Mouse (Mus musculus) forebrain, embryonic 14.5 days (tissue): ENCODE measurements at regions not wholly inside any gene's neighbourhood (a gene's known extent, or its start where the extent isn't known, plus 50 kb on each side); places are given as distances from the start of the nearest gene placed in this dataset.
A peak's percentile ranks its signal among the peaks of the same experiment; 100 is the strongest.
"Not testable (repeated sequence)": the region's sequence is repeated elsewhere in the genome, so short reads cannot be mapped to it uniquely, and the experiment has no call there.

Source experiments
- ATAC-seq: fragments of 200-750 bp; cut with Nextera tagmentation; 2 replicates; pipeline ENCODE4 v1.8.0; 2017; ENCODE audit warnings: mild to moderate bottlenecking, moderate library complexity
- DNase-seq: peaks from one replicate; pipeline ENCODE4 v3.0.0-alpha.2; 2015; ENCODE audit warnings: low spot score
- H3K27ac ChIP-seq: fragments of 300-500 bp; sonication (generic); 2 replicates; pipeline ENCODE4 v1.5.1; 2014; ENCODE audit warnings: low read depth, mild to moderate bottlenecking, control low read depth, low read length, moderate library complexity
- H3K27me3 ChIP-seq: fragments of 300-500 bp; sonication (generic); replicated peaks from 2 replicates; pipeline ENCODE4 v1.6.1; 2014; ENCODE audit warnings: low read length, control low read depth, mixed read lengths; ENCODE audit not compliant: control insufficient read depth, insufficient read depth
- H3K36me3 ChIP-seq: fragments of 300-500 bp; sonication (generic); 2 replicates; pipeline ENCODE4 v1.6.1; 2014; ENCODE audit warnings: low read length, control low read depth; ENCODE audit not compliant: control insufficient read depth, insufficient read depth
- H3K4me1 ChIP-seq: fragments of 300-500 bp; sonication (generic); 2 replicates; pipeline ENCODE4 v1.6.1; 2014; ENCODE audit warnings: antibody characterized with exemption, low read length, control low read depth; ENCODE audit not compliant: control insufficient read depth, insufficient read depth
- H3K4me2 ChIP-seq: fragments of 300-500 bp; sonication (generic); 2 replicates; pipeline ENCODE4 v1.6.1; 2014; ENCODE audit warnings: mild to moderate bottlenecking, control low read depth, low read length
- H3K4me3 ChIP-seq: fragments of 300-500 bp; sonication (generic); 2 replicates; pipeline ENCODE4 v1.5.1; 2014; ENCODE audit warnings: low read depth, low read length, control low read depth
- H3K9ac ChIP-seq: fragments of 300-500 bp; sonication (generic); 2 replicates; pipeline ENCODE4 v1.6.1; 2014; ENCODE audit warnings: mild to moderate bottlenecking, low read length, control low read depth, moderate library complexity
- H3K9me3 ChIP-seq: fragments of 300-500 bp; sonication (generic); replicated peaks from 2 replicates; pipeline ENCODE4 v1.6.1; 2016; ENCODE audit warnings: low read length, control low read depth, mixed read lengths; ENCODE audit not compliant: control insufficient read depth
- WGBS: fragments of 180-500 bp; shearing (Covaris S2); extraction: QIAGEN DNeasy Blood & Tissue Kit; methylation state at CpG from one replicate; pipeline ENCODE4 v1.1.7; 2014; 5-methylcytosine and 5-hydroxymethylcytosine counted together

DNA sequence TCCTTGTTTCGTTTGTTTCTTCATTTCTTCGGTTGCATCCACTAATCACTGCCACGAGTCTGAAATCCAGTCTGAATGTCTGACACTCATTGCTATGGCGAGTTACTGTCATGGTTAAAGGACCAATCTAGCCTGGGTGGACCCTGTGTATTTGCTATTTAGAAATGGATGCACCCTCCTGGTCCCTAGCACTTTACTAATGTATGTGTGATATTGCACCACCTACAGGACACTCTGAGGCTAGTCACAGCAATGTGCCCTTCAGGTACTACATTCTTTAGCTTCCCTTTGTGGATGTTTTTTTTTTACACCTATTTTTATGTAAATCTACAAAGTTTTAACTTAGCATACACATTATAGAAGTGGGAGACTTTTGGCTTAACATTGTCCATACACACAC lies 87.5 kb upstream of the Stxbp6 start:
- peak; percentile 26 for DNase-seq
- WGBS: 72% methylated on average over 4 of the region's 4 CpGs
- no peak overlapping the region for H3K4me2 ChIP-seq

DNA sequence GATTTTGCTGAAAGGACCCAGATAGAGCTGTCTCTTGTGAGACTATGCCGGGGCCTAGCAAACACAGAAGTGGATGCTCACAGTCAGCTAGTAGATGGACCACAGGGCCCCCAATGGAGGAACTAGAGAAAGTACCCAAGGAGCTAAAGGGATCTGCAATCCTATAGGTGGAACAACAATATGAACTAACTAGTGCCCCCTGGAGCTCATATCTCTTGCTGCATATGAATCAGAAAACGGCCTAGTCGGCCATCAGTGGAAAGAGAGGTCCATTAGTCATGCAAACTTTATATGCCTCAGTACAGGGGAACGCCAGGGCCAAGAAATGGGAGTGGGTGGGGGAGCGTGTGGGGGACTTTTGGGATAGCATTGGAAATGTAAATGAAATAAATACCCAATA lies 87.1 kb upstream of the Stxbp6 start:
- not testable (repeated sequence) for H3K27me3 ChIP-seq, H3K4me1 ChIP-seq, DNase-seq, H3K4me3 ChIP-seq, H3K9ac ChIP-seq, H3K4me2 ChIP-seq, H3K9me3 ChIP-seq, H3K27ac ChIP-seq, ATAC-seq, H3K36me3 ChIP-seq
- WGBS: 91% methylated on average over 5 of the region's 5 CpGs

More for the DNA sequence above, 87.5 kb upstream of the Stxbp6 start:
- H3K36me3 ChIP-seq: no peaks in the 10 kb centered on the region
- H3K9ac ChIP-seq: no peak overlapping the region
- H3K9me3 ChIP-seq: no peaks in the 10 kb centered on the region
- 0 out of 2 replicates have a peak, but pooled peaks have one; percentile 40 for ATAC-seq
- no peak overlapping the region for H3K4me3 ChIP-seq
- H3K4me1 ChIP-seq: no peaks in the 10 kb centered on the region
- no peak overlapping the region for H3K27ac ChIP-seq
- H3K27me3 ChIP-seq: no peaks in the 10 kb centered on the region

GRCm38 (mm10) chr12:45158986-45159385 lies 84.5 kb upstream of the Stxbp6 start:
- no peak for ATAC-seq
- whole genome bisulfite sequencing: 54% methylated on average over 3 of the region's 3 CpGs
- Histone ChIP-seq H3K36me3 (no peaks in the 10 kb centered on the region), H3K9ac (no peak overlapping the region), H3K4me1 (no peaks in the 10 kb centered on the region), H3K4me3 (no peak overlapping the region), H3K9me3 (no peaks in the 10 kb centered on the region), H3K27me3 (no peaks in the 10 kb centered on the region), H3K4me2 (no peak overlapping the region), H3K27ac (no peak overlapping the region)
- no peak for DNase-seq

- Histone ChIP-seq H3K36me3 (no peaks in the 10 kb centered on the region), H3K4me2 (no peak overlapping the region), H3K4me1 (no peaks in the 10 kb centered on the region), H3K27ac (no peak overlapping the region), H3K27me3 (no peaks in the 10 kb centered on the region), H3K9me3 (no peaks in the 10 kb centered on the region), H3K9ac (no peak overlapping the region), H3K4me3 (no peak overlapping the region)
- ATAC-seq: no peak
- DNase-seq: peak; percentile 13
- WGBS: 33% methylated on average over 7 of the region's 7 CpGs
These were observed 63.0 kb upstream of the Stxbp6 start for GRCm38 (mm10) chr12:45137438-45138018.

DNA sequence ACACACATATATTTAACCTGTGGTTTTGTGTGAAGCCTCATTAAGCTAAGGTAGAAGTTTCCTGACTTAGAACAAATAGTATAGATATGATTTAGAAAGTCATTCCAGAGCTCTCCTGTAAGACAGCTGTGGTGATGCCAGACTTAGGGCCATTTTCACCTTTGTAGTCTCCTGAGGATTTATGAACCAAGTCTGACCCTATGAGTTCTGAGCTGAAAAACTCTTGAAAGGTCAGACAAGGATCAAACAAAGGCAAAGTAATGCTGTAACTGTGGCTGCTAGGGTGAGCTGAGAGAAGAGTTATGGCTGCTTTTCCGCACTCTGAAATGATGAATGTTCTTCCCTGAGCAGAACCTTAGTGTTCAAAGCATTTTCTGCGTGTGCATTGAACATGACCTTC lies 58.9 kb upstream of the Stxbp6 start:
- ATAC-seq (no peak), DNase-seq (no peak)
- Histone ChIP-seq H3K4me1 (no peaks in the 10 kb centered on the region), H3K9ac (no peak overlapping the region), H3K27ac (no peak overlapping the region), H3K9me3 (no peaks in the 10 kb centered on the region), H3K4me3 (no peak overlapping the region), H3K36me3 (no peaks in the 10 kb centered on the region), H3K4me2 (no peak overlapping the region), H3K27me3 (no peaks in the 10 kb centered on the region)
- 90% methylated on average over 2 of the region's 2 CpGs for WGBS

DNA sequence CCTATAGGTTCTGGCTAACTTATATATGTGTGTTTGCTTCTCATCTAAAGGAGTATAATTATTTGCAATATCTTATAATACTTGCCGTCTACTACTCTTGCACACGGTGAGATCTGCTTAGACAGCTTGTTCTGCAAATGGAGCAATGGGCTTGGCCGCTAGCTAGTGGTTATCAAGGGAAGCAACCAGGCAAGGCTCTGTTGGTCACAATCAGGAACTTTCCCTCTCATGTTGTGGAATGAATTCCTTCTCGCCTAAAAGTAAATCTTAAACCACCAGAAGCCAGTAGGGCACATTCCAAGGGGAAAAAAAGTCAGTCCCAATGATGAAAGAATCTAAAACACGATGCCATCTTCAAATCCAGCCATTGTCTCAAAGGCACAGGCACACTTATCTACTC lies 56.6 kb upstream of the Stxbp6 start:
- Histone ChIP-seq H3K27me3 (no peaks in the 10 kb centered on the region), H3K36me3 (no peaks in the 10 kb centered on the region), H3K4me3 (no peak overlapping the region), H3K9me3 (no peaks in the 10 kb centered on the region), H3K4me1 (no peaks in the 10 kb centered on the region), H3K4me2 (no peak overlapping the region), H3K27ac (no peak overlapping the region), H3K9ac (no peak overlapping the region)
- ATAC-seq (no peak), DNase-seq (no peak)
- 87% methylated on average over 5 of the region's 5 CpGs for WGBS

GRCm38 (mm10) chr12:45125866-45126265 lies 51.4 kb upstream of the Stxbp6 start:
- no peaks in the 10 kb centered on the region for H3K36me3 ChIP-seq
- 82% methylated on average over 3 of the region's 3 CpGs for WGBS
- no peaks in the 10 kb centered on the region for H3K9me3 ChIP-seq
- no peak overlapping the region for H3K9ac ChIP-seq
- ATAC-seq (no peak), DNase-seq (no peak)
- H3K4me3 ChIP-seq: no peak overlapping the region
- H3K27ac ChIP-seq: no peak overlapping the region
- no peaks in the 10 kb centered on the region for H3K4me1 ChIP-seq
- H3K4me2 ChIP-seq: no peak overlapping the region
- no peaks in the 10 kb centered on the region for H3K27me3 ChIP-seq
